Mouse (Mus musculus): Measurements from ENCODE around the gene Ghrl. TPM values are rescaled to one million over a fixed set of nuclear protein-coding genes. Genes with fewer than 3 reads are reported as not detected.

Gene Ghrl
- polyA plus RNA-seq, 1 experiment from 2014 or later: not detected

- no peak overlapping the region for H3K9ac ChIP-seq
- no peaks in the 10 kb centered on the region for H3K27me3 ChIP-seq (replicated peaks)
- H3K4me1 ChIP-seq: peaks cover 29% of the 10 kb centered on the region
- no peaks in the 10 kb centered on the region for H3K9me3 ChIP-seq
- 94% methylated on average over 5 of the region's 5 CpGs for WGBS
- no peaks in the 10 kb centered on the region for H3K36me3 ChIP-seq
- H3K4me2 ChIP-seq (replicated peaks): no peak overlapping the region
- no peak overlapping the region for H3K27ac ChIP-seq
- no peak overlapping the region for H3K4me3 ChIP-seq
- no peak for ATAC-seq (ENCODE audit: low FRiP score, low read depth)
These were observed 26.3 kb downstream of the Ghrl start for GRCm38 (mm10) chr6:113693377-113693776.

GRCm38 (mm10) chr6:113692661-113693133 lies 27.0 kb downstream of the Ghrl start:
- H3K27ac ChIP-seq: no peak overlapping the region
- no peak overlapping the region for H3K4me2 ChIP-seq (replicated peaks)
- no peak for ATAC-seq (ENCODE audit: low FRiP score, low read depth)
- H3K9ac ChIP-seq: no peak overlapping the region
- H3K9me3 ChIP-seq: no peaks in the 10 kb centered on the region
- H3K36me3 ChIP-seq: no peaks in the 10 kb centered on the region
- H3K27me3 ChIP-seq (replicated peaks): no peaks in the 10 kb centered on the region
- H3K4me3 ChIP-seq: no peak overlapping the region
- H3K4me1 ChIP-seq: peaks cover 22% of the 10 kb centered on the region
- WGBS: 81% methylated on average over 5 of the region's 5 CpGs

GRCm38 (mm10) chr6:113691084-113691462 lies 28.6 kb downstream of the Ghrl start:
- Histone ChIP-seq H3K36me3 (no peaks in the 10 kb centered on the region), H3K4me3 (no peak overlapping the region), H3K27ac (peak overlapping the region; percentile 17; the same call in 1 of the 2 replicates), H3K4me2 (replicated peaks) (peak overlapping the region; percentile 45), H3K9ac (no peak overlapping the region), H3K27me3 (replicated peaks) (no peaks in the 10 kb centered on the region), H3K9me3 (no peaks in the 10 kb centered on the region), H3K4me1 (peaks cover 16% of the 10 kb centered on the region)
- 79% methylated on average over 4 of the region's 4 CpGs for WGBS
- no peak for ATAC-seq (ENCODE audit: low FRiP score, low read depth)

- Histone ChIP-seq H3K9me3 (no peaks in the 10 kb centered on the region), H3K4me3 (no peak overlapping the region), H3K9ac (no peak overlapping the region), H3K27ac (peak overlapping the region; percentile 17; the same call in 1 of the 2 replicates), H3K4me1 (peaks cover 13% of the 10 kb centered on the region), H3K36me3 (no peaks in the 10 kb centered on the region), H3K27me3 (replicated peaks) (no peaks in the 10 kb centered on the region), H3K4me2 (replicated peaks) (peak overlapping the region; percentile 45)
- peak; percentile 45; the same call in 1 of the 2 replicates for ATAC-seq (ENCODE audit: low FRiP score, low read depth)
- WGBS: 7% methylated on average over 14 of the region's 14 CpGs
These were observed 29.1 kb downstream of the Ghrl start for GRCm38 (mm10) chr6:113690400-113691083.

- Histone ChIP-seq H3K27me3 (replicated peaks) (no peaks in the 10 kb centered on the region), H3K4me2 (replicated peaks) (peak overlapping the region; percentile 45), H3K27ac (no peak overlapping the region), H3K9ac (no peak overlapping the region), H3K36me3 (no peaks in the 10 kb centered on the region), H3K9me3 (no peaks in the 10 kb centered on the region), H3K4me1 (peaks cover 13% of the 10 kb centered on the region), H3K4me3 (no peak overlapping the region)
- ATAC-seq (ENCODE audit: low FRiP score, low read depth): peak; percentile 39; the same call in 1 of the 2 replicates
- whole genome bisulfite sequencing: 7% methylated on average over 7 of the region's 7 CpGs
These were observed 29.7 kb downstream of the Ghrl start for GRCm38 (mm10) chr6:113690008-113690399.

- H3K27me3 ChIP-seq (replicated peaks): no peaks in the 10 kb centered on the region
- H3K9ac ChIP-seq: no peak overlapping the region
- no peak overlapping the region for H3K4me2 ChIP-seq (replicated peaks)
- H3K36me3 ChIP-seq: no peaks in the 10 kb centered on the region
- 40% methylated on average over 8 of the region's 8 CpGs for WGBS
- no peak overlapping the region for H3K27ac ChIP-seq
- peaks cover 13% of the 10 kb centered on the region for H3K4me1 ChIP-seq
- no peak overlapping the region for H3K4me3 ChIP-seq
- no peaks in the 10 kb centered on the region for H3K9me3 ChIP-seq
- no peak for ATAC-seq (ENCODE audit: low FRiP score, low read depth)
These were observed 33.0 kb downstream of the Ghrl start for GRCm38 (mm10) chr6:113686551-113687125.

GRCm38 (mm10) chr6:113683081-113683825 lies 36.4 kb downstream of the Ghrl start:
- H3K9me3 ChIP-seq: no peaks in the 10 kb centered on the region
- no peaks in the 10 kb centered on the region for H3K36me3 ChIP-seq
- H3K4me3 ChIP-seq: no peak overlapping the region
- H3K4me2 ChIP-seq (replicated peaks): no peak overlapping the region
- H3K4me1 ChIP-seq: no peaks in the 10 kb centered on the region
- no peaks in the 10 kb centered on the region for H3K27me3 ChIP-seq (replicated peaks)
- H3K9ac ChIP-seq: no peak overlapping the region
- H3K27ac ChIP-seq: no peak overlapping the region
- WGBS: 84% methylated on average over 10 of the region's 10 CpGs
- ATAC-seq (ENCODE audit: low FRiP score, low read depth): no peak

- Histone ChIP-seq H3K27me3 (replicated peaks) (no peaks in the 10 kb centered on the region), H3K27ac (no peak overlapping the region), H3K4me1 (no peaks in the 10 kb centered on the region), H3K4me3 (no peak overlapping the region), H3K9me3 (no peaks in the 10 kb centered on the region), H3K9ac (no peak overlapping the region), H3K4me2 (replicated peaks) (no peak overlapping the region), H3K36me3 (no peaks in the 10 kb centered on the region)
- ATAC-seq (ENCODE audit: low FRiP score, low read depth): no peak
- 22% methylated on average over 4 of the region's 4 CpGs for WGBS
These were observed 38.4 kb downstream of the Ghrl start for GRCm38 (mm10) chr6:113681271-113681670.

- no peaks in the 10 kb centered on the region for H3K4me1 ChIP-seq
- no peaks in the 10 kb centered on the region for H3K9me3 ChIP-seq
- WGBS: 87% methylated on average over 9 of the region's 9 CpGs
- H3K27me3 ChIP-seq (replicated peaks): no peaks in the 10 kb centered on the region
- H3K36me3 ChIP-seq: no peaks in the 10 kb centered on the region
- no peak overlapping the region for H3K4me3 ChIP-seq
- no peak overlapping the region for H3K9ac ChIP-seq
- no peak overlapping the region for H3K27ac ChIP-seq
- H3K4me2 ChIP-seq (replicated peaks): no peak overlapping the region
- no peak for ATAC-seq (ENCODE audit: low FRiP score, low read depth)
These were observed 39.6 kb downstream of the Ghrl start for GRCm38 (mm10) chr6:113679993-113680566.

- Histone ChIP-seq H3K36me3 (no peaks in the 10 kb centered on the region), H3K9me3 (no peaks in the 10 kb centered on the region), H3K4me3 (no peak overlapping the region), H3K27ac (no peak overlapping the region), H3K27me3 (replicated peaks) (no peaks in the 10 kb centered on the region), H3K4me2 (replicated peaks) (no peak overlapping the region), H3K4me1 (no peaks in the 10 kb centered on the region), H3K9ac (no peak overlapping the region)
- ATAC-seq (ENCODE audit: low FRiP score, low read depth): no peak
- WGBS: 76% methylated on average over 14 of the region's 14 CpGs
These were observed 41.3 kb downstream of the Ghrl start for GRCm38 (mm10) chr6:113678246-113679012.

GRCm38 (mm10) chr6:113677070-113677734 lies 42.5 kb downstream of the Ghrl start:
- H3K4me3 ChIP-seq: no peak overlapping the region
- no peak overlapping the region for H3K4me2 ChIP-seq (replicated peaks)
- H3K9me3 ChIP-seq: no peaks in the 10 kb centered on the region
- no peaks in the 10 kb centered on the region for H3K27me3 ChIP-seq (replicated peaks)
- ATAC-seq (ENCODE audit: low FRiP score, low read depth): no peak
- H3K9ac ChIP-seq: no peak overlapping the region
- no peak overlapping the region for H3K27ac ChIP-seq
- H3K36me3 ChIP-seq: no peaks in the 10 kb centered on the region
- 81% methylated on average over 14 of the region's 14 CpGs for WGBS
- H3K4me1 ChIP-seq: no peaks in the 10 kb centered on the region

Measured in neural tube, embryonic 12.5 days (tissue).